Mouse (Mus musculus) left cerebral cortex, adult 2 months (tissue): ENCODE data around the gene Borcs5. TPM values are rescaled to one million over a fixed set of nuclear protein-coding genes. Genes with fewer than 3 reads are reported as not detected.

Experiments used
- DNase-seq, 2 experiments: peaks; one replicate each; pipeline ENCODE4 v3.0.0; 2021 to 2022; ENCODE audit warnings: low spot score in 2 of 2, mixed read lengths in 1 of 2; ENCODE audit errors: extremely low spot score in 1 of 2
- H3K27ac ChIP-seq: fragments of 200-600 bp; 2 replicates; pipeline ENCODE4 v1.8.1; 2022
- H3K4me3 ChIP-seq: fragments of 200-600 bp; 2 replicates; pipeline ENCODE4 v1.8.1; 2022
- CTCF ChIP-seq: fragments of 200-600 bp; IDR thresholded peaks from 2 replicates; pipeline ENCODE4 v1.8.1; 2022; ENCODE audit warnings: antibody characterized with exemption, mild to moderate bottlenecking, moderate library complexity
- intact Hi-C: fragments of 180-260 bp; cut with DNase I; formaldehyde crosslinking; loops from one replicate; pipeline ENCODE4 v1.15.1; 2025
- total RNA-seq, 2 experiments: library from RNA; stranded (reverse); gene quantifications; 2 replicates each; pipeline ENCODE4 v1.2.3; 2021

Gene Borcs5
- total RNA-seq, 2 experiments from 2014 or later: 34.1 to 37.6 TPM

- no peak for DNase-seq
- no peak overlapping the region for H3K27ac ChIP-seq
- no peak for TF ChIP-seq CTCF
- intact Hi-C loops: no loop called here
- H3K4me3 ChIP-seq: no peak overlapping the region
Observed at GRCm38 (mm10) chr6:134753412-134753811, 114.1 kb downstream of the Borcs5 start.

DNA sequence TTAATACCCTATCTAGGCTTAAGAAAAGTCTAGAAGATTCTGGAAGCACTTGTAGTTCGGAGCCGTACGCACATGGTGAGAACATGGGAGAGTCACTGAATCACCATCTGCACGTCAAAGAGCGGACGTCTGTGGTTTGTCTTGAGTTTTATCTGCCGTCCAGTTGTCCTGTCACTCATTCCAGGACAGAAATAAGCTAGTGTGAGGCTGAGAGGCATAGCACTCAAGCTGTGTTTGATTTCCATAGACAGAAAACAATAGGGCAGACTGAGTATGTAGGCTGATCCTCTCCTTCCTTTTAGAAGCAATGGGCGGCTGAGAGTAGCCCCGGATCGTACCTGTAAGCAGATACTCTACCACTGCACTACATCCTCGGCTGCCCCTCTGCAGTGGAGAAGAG is 114.5 kb downstream of the Borcs5 start:
- no peak for DNase-seq
- no peak overlapping the region for H3K27ac ChIP-seq
- no peak for TF ChIP-seq CTCF
- H3K4me3 ChIP-seq: no peak overlapping the region
- intact Hi-C loops: no loop called here

DNA sequence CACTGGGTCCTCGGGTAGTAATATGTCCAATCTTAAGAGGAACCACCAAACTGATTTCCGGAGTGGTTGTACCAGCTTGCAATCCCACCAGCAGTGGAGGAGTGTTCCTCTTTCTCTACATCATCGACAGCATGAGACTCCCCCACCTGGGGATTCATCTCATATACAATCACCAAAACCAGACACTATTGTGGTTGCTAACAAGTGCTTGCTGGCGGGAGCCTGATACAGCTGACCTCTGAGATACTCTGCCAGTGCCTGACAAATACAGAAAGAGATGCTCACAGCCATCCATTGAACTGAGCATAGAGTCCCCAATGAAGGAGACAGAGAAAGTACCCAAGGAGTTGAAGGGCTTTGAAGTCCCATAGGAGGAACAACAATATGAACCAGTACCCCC is 116.7 kb downstream of the Borcs5 start:
- TF ChIP-seq CTCF: no peak
- H3K4me3 ChIP-seq: no peak overlapping the region
- no peak overlapping the region for H3K27ac ChIP-seq
- intact Hi-C loops: no loop called here
- DNase-seq: no peak

Other genes with a start within 250 kb of the Borcs5 start
- gene Bcl2l14, start 243.2 kb upstream of the Borcs5 start, total RNA-seq: not detected
- gene Lrp6, start 72.5 kb upstream of the Borcs5 start, total RNA-seq: 10 to 100 TPM; 47.2 to 48.0 TPM
- gene Mansc1, start 7.0 kb upstream of the Borcs5 start, total RNA-seq: 10 to 100 TPM; 11.5 to 12.7 TPM
- 10 to 100 TPM in 1 of 2 experiments, 1 to 10 TPM in 1; 9.9 to 11.2 TPM for gene Dusp16, start 153.1 kb downstream of the Borcs5 start, total RNA-seq
- gene Crebl2, start 190.6 kb downstream of the Borcs5 start, total RNA-seq: 10 to 100 TPM; 38.4 to 39.3 TPM